Comparison of ENCODE assay signal across 9 mouse cellular contexts in genomic region chr4:130173911-130174311, GRCm38 (mm10). TPM values are rescaled to one million over a fixed set of nuclear protein-coding genes. Genes with fewer than 3 reads are reported as not detected.
DNase-seq lines count a peak whose midpoint lies in the region; ATAC-seq lines count a peak whose summit lies in the region.
"Had no signal": no experiment of that assay in that cellular context is flagged by ENCODE, and none has a peak within 500 bp of the region (broad histone marks: within the 10 kb centered on the region; RNA-seq: fewer than 3 reads in every experiment).

No protein-coding gene starts in this region.

- DNase-seq in cerebellum, adult 11 months = peak; percentile 16
- no peak for DNase-seq in cerebellum, postnatal 4 days (ENCODE audit: low spot score in 2 of 2)
- DNase-seq in spleen, postnatal 4 days (ENCODE audit: low spot score in 2 of 2) = peak; percentile 30 to 75
- DNase-seq in spleen, adult 18-20 months = no peak
- peak; percentile 57 for DNase-seq in kidney, postnatal 10 days
- DNase-seq in thymus, postnatal 14 days = no peak
- DNase-seq in adrenal gland, adult 8-10 months = no peak
- DNase-seq in forebrain, embryonic 11.5 days (ENCODE audit: low spot score) = no peak

- H3K27me3 ChIP-seq in forebrain, embryonic 11.5 days (ENCODE audit: control insufficient read depth, insufficient read depth, low read length) = peaks cover 21% of the 10 kb centered on the region

- ATAC-seq in forebrain, embryonic 11.5 days (replicated peaks; ENCODE audit: low FRiP score) = no peak

- no peaks in the 10 kb centered on the region for H3K36me3 ChIP-seq in forebrain, embryonic 11.5 days (ENCODE audit: control insufficient read depth, insufficient read depth, low read length)

- no peak overlapping the region for H3K9ac ChIP-seq in forebrain, embryonic 11.5 days (ENCODE audit: low read length)

- H3K27ac ChIP-seq in forebrain, embryonic 11.5 days (ENCODE audit: low read depth, low read length) = no peak overlapping the region

- no peaks in the 10 kb centered on the region for H3K9me3 ChIP-seq in forebrain, embryonic 11.5 days (ENCODE audit: control insufficient read depth, low read length)
- H3K9me3 ChIP-seq: megakaryocyte, embryonic 14.5 days had no signal

- H3K4me3 ChIP-seq in forebrain, embryonic 11.5 days (ENCODE audit: low read depth, low read length) = no peak overlapping the region

- no peak overlapping the region for H3K4me2 ChIP-seq in forebrain, embryonic 11.5 days (ENCODE audit: low read depth, low read length, severe bottlenecking)

- peaks cover 15% of the 10 kb centered on the region; the same call in 1 of the 2 replicates for H3K4me1 ChIP-seq in forebrain, embryonic 11.5 days (replicated peaks; ENCODE audit: control insufficient read depth, insufficient read depth, low read length)

- 47% methylated on average over 19 of the region's 19 CpGs for WGBS in forebrain, embryonic 11.5 days

RNA-seq across cellular contexts. Expression of gene Tinagl1, which starts 1.0 kb away (rescaled TPM):
- 100 to 1,000 TPM in 2 of 4 experiments, 10 to 100 TPM in 2; 80.9 to 133 (median 107) TPM for total RNA-seq in adrenal gland, adult 8-10 months (2022)
- polyA plus RNA-seq in forebrain, embryonic 11.5 days (2014; fragmentation: Nextera tagmentation; extraction: Ambion mirVana) = 7.6 and 7.9 TPM in 2 replicates

RNA-seq across cellular contexts. Expression of gene Hcrtr1, which starts 34.8 kb away (rescaled TPM):
- total RNA-seq in adrenal gland, adult 8-10 months (2022) = 1 to 10 TPM in 2 of 4 experiments, under 1 TPM in 2; 0.49 to 1.9 (median 1.3) TPM
- polyA plus RNA-seq in forebrain, embryonic 11.5 days (2014; fragmentation: Nextera tagmentation; extraction: Ambion mirVana) = 0.27 and 0.28 TPM in 2 replicates

RNA-seq across cellular contexts. Expression of gene Gm853, which starts 48.3 kb away (rescaled TPM):
- not detected for total RNA-seq in adrenal gland, adult 8-10 months (2022)
- 0.39 TPM in 1 of 2 replicates, not detected in the other for polyA plus RNA-seq in forebrain, embryonic 11.5 days (2014; fragmentation: Nextera tagmentation; extraction: Ambion mirVana)

Comparison
In these comparisons a context has a peak if more than half of its experiments do, and no peak if none do; other contexts are left out.
1. DNase-seq: peak in cerebellum, adult 11 months (single experiment), spleen, postnatal 4 days (2 of 2) and kidney, postnatal 10 days (single experiment); none in cerebellum, postnatal 4 days (0 of 2), spleen, adult 18-20 months (0 of 2), thymus, postnatal 14 days (single experiment), adrenal gland, adult 8-10 months (single experiment) and forebrain, embryonic 11.5 days (single experiment).